Mouse (Mus musculus): ENCODE results near the gene Mthfd1. TPM values are rescaled to one million over a fixed set of nuclear protein-coding genes. Genes with fewer than 3 reads are reported as not detected.

Gene Mthfd1
- polyA plus RNA-seq, 1 experiment: 80.9 TPM

GRCm38 (mm10) chr12:76230644-76231043 lies 24.5 kb upstream of the Mthfd1 start:
- H3K27me3 ChIP-seq (ENCODE audit: control insufficient read depth, insufficient read depth, insufficient read length): no peaks in the 10 kb centered on the region
- no peak overlapping the region for H3K4me3 ChIP-seq (ENCODE audit: insufficient read depth, poor library complexity, severe bottlenecking)
- H3ac ChIP-seq (ENCODE audit: control insufficient read depth, insufficient read length, low read depth): no peak overlapping the region
- H3K36me3 ChIP-seq (ENCODE audit: control insufficient read depth, insufficient read depth): no peaks in the 10 kb centered on the region
- no peaks in the 10 kb centered on the region for H3K79me2 ChIP-seq (ENCODE audit: control insufficient read depth, insufficient read depth)
- TF ChIP-seq MYOD1 (IDR thresholded peaks at IDR 0.05; ENCODE audit: control insufficient read depth, insufficient read length, low read depth): no peak
- TF ChIP-seq CEBPB (IDR thresholded peaks at IDR 0.05; ENCODE audit: low read depth): no peak
- no peak for TF ChIP-seq FOSL1 (IDR thresholded peaks at IDR 0.05; ENCODE audit: insufficient read depth, low read length, poor library complexity, severe bottlenecking)
- TF ChIP-seq MYOG (IDR thresholded peaks at IDR 0.05; ENCODE audit: control insufficient read depth, extremely low read depth, insufficient read length): no peak
- TF ChIP-seq MAX (IDR thresholded peaks at IDR 0.05): no peak
- no peak for TF ChIP-seq CTCF (IDR thresholded peaks at IDR 0.05; ENCODE audit: control insufficient read depth, insufficient read depth, insufficient read length)
- TF ChIP-seq USF1 (IDR thresholded peaks at IDR 0.05; ENCODE audit: low read depth): no peak
- no peaks in the 10 kb centered on the region for H3K79me3 ChIP-seq (ENCODE audit: low read depth)

GRCm38 (mm10) chr12:76235253-76235652 lies 19.8 kb upstream of the Mthfd1 start:
- H3K4me3 ChIP-seq (ENCODE audit: insufficient read depth, poor library complexity, severe bottlenecking): no peak overlapping the region
- H3K27me3 ChIP-seq (ENCODE audit: control insufficient read depth, insufficient read depth, insufficient read length): no peaks in the 10 kb centered on the region
- H3K36me3 ChIP-seq (ENCODE audit: control insufficient read depth, insufficient read depth): no peaks in the 10 kb centered on the region
- no peak overlapping the region for H3ac ChIP-seq (ENCODE audit: control insufficient read depth, insufficient read length, low read depth)
- H3K79me2 ChIP-seq (ENCODE audit: control insufficient read depth, insufficient read depth): no peaks in the 10 kb centered on the region
- no peaks in the 10 kb centered on the region for H3K79me3 ChIP-seq (ENCODE audit: low read depth)
- TF ChIP-seq MYOD1 (IDR thresholded peaks at IDR 0.05; ENCODE audit: control insufficient read depth, insufficient read length, low read depth) (no peak), MAX (IDR thresholded peaks at IDR 0.05) (no peak), CEBPB (IDR thresholded peaks at IDR 0.05; ENCODE audit: low read depth) (no peak), USF1 (IDR thresholded peaks at IDR 0.05; ENCODE audit: low read depth) (no peak), CTCF (IDR thresholded peaks at IDR 0.05; ENCODE audit: control insufficient read depth, insufficient read depth, insufficient read length) (no peak), FOSL1 (IDR thresholded peaks at IDR 0.05; ENCODE audit: insufficient read depth, low read length, poor library complexity, severe bottlenecking) (no peak), MYOG (IDR thresholded peaks at IDR 0.05; ENCODE audit: control insufficient read depth, extremely low read depth, insufficient read length) (no peak)

GRCm38 (mm10) chr12:76239145-76239838 lies 15.8 kb upstream of the Mthfd1 start:
- H3K27me3 ChIP-seq (ENCODE audit: control insufficient read depth, insufficient read depth, insufficient read length): no peaks in the 10 kb centered on the region
- TF ChIP-seq FOSL1 (IDR thresholded peaks at IDR 0.05; ENCODE audit: insufficient read depth, low read length, poor library complexity, severe bottlenecking) (no peak), MAX (IDR thresholded peaks at IDR 0.05) (no peak), CEBPB (IDR thresholded peaks at IDR 0.05; ENCODE audit: low read depth) (no peak), USF1 (IDR thresholded peaks at IDR 0.05; ENCODE audit: low read depth) (no peak), MYOD1 (IDR thresholded peaks at IDR 0.05; ENCODE audit: control insufficient read depth, insufficient read length, low read depth) (no peak), CTCF (IDR thresholded peaks at IDR 0.05; ENCODE audit: control insufficient read depth, insufficient read depth, insufficient read length) (no peak), MYOG (IDR thresholded peaks at IDR 0.05; ENCODE audit: control insufficient read depth, extremely low read depth, insufficient read length) (no peak)
- no peak overlapping the region for H3ac ChIP-seq (ENCODE audit: control insufficient read depth, insufficient read length, low read depth)
- H3K36me3 ChIP-seq (ENCODE audit: control insufficient read depth, insufficient read depth): no peaks in the 10 kb centered on the region
- no peak overlapping the region for H3K4me3 ChIP-seq (ENCODE audit: insufficient read depth, poor library complexity, severe bottlenecking)
- no peaks in the 10 kb centered on the region for H3K79me3 ChIP-seq (ENCODE audit: low read depth)
- no peaks in the 10 kb centered on the region for H3K79me2 ChIP-seq (ENCODE audit: control insufficient read depth, insufficient read depth)

GRCm38 (mm10) chr12:76239839-76240571 lies 15.1 kb upstream of the Mthfd1 start:
- TF ChIP-seq CTCF (IDR thresholded peaks at IDR 0.05; ENCODE audit: control insufficient read depth, insufficient read depth, insufficient read length) (no peak), MAX (IDR thresholded peaks at IDR 0.05) (no peak), MYOG (IDR thresholded peaks at IDR 0.05; ENCODE audit: control insufficient read depth, extremely low read depth, insufficient read length) (no peak), FOSL1 (IDR thresholded peaks at IDR 0.05; ENCODE audit: insufficient read depth, low read length, poor library complexity, severe bottlenecking) (no peak), USF1 (IDR thresholded peaks at IDR 0.05; ENCODE audit: low read depth) (no peak), MYOD1 (IDR thresholded peaks at IDR 0.05; ENCODE audit: control insufficient read depth, insufficient read length, low read depth) (no peak), CEBPB (IDR thresholded peaks at IDR 0.05; ENCODE audit: low read depth) (no peak)
- H3K79me2 ChIP-seq (ENCODE audit: control insufficient read depth, insufficient read depth): no peaks in the 10 kb centered on the region
- no peaks in the 10 kb centered on the region for H3K27me3 ChIP-seq (ENCODE audit: control insufficient read depth, insufficient read depth, insufficient read length)
- H3ac ChIP-seq (ENCODE audit: control insufficient read depth, insufficient read length, low read depth): no peak overlapping the region
- no peaks in the 10 kb centered on the region for H3K36me3 ChIP-seq (ENCODE audit: control insufficient read depth, insufficient read depth)
- H3K79me3 ChIP-seq (ENCODE audit: low read depth): no peaks in the 10 kb centered on the region
- H3K4me3 ChIP-seq (ENCODE audit: insufficient read depth, poor library complexity, severe bottlenecking): no peak overlapping the region

- Histone ChIP-seq H3K79me2 (ENCODE audit: control insufficient read depth, insufficient read depth) (no peaks in the 10 kb centered on the region), H3K36me3 (ENCODE audit: control insufficient read depth, insufficient read depth) (no peaks in the 10 kb centered on the region), H3K79me3 (ENCODE audit: low read depth) (no peaks in the 10 kb centered on the region), H3ac (ENCODE audit: control insufficient read depth, insufficient read length, low read depth) (no peak overlapping the region), H3K4me3 (ENCODE audit: insufficient read depth, poor library complexity, severe bottlenecking) (no peak overlapping the region), H3K27me3 (ENCODE audit: control insufficient read depth, insufficient read depth, insufficient read length) (no peaks in the 10 kb centered on the region)
- TF ChIP-seq MAX (IDR thresholded peaks at IDR 0.05) (no peak), CEBPB (IDR thresholded peaks at IDR 0.05; ENCODE audit: low read depth) (no peak), MYOD1 (IDR thresholded peaks at IDR 0.05; ENCODE audit: control insufficient read depth, insufficient read length, low read depth) (no peak), USF1 (IDR thresholded peaks at IDR 0.05; ENCODE audit: low read depth) (no peak), CTCF (IDR thresholded peaks at IDR 0.05; ENCODE audit: control insufficient read depth, insufficient read depth, insufficient read length) (no peak), FOSL1 (IDR thresholded peaks at IDR 0.05; ENCODE audit: insufficient read depth, low read length, poor library complexity, severe bottlenecking) (no peak), MYOG (IDR thresholded peaks at IDR 0.05; ENCODE audit: control insufficient read depth, extremely low read depth, insufficient read length) (no peak)
These were observed 14.4 kb upstream of the Mthfd1 start for GRCm38 (mm10) chr12:76240670-76241069.
